Mouse (Mus musculus): ENCODE measurements around the gene Vps50.
A peak's percentile ranks its signal among the peaks of the same experiment; 100 is the strongest.
"Not testable (repeated sequence)": the region's sequence is repeated elsewhere in the genome, so short reads cannot be mapped to it uniquely, and the experiment has no call there.

Gene Vps50

DNA sequence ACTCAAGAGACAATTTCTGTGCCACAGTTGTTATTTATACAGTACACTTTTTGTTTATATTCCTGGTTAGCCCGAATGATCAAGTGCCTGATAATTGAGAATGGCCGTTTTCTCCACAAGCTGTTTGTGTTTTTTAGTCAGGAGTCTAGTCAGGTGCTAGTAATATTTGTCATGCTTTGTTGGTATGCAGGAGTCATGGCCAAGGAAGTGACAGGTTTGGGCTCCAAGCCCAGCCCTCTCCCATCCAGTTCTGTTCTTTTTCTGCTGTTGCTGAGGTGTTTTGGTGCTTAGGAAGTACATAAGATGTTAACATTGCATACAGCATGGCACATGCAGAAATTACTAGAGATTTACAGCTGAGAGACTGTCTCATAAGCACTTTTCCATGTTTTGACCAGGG lies 41.3 kb downstream of the Vps50 start:
- no peak for DNase-seq

DNA sequence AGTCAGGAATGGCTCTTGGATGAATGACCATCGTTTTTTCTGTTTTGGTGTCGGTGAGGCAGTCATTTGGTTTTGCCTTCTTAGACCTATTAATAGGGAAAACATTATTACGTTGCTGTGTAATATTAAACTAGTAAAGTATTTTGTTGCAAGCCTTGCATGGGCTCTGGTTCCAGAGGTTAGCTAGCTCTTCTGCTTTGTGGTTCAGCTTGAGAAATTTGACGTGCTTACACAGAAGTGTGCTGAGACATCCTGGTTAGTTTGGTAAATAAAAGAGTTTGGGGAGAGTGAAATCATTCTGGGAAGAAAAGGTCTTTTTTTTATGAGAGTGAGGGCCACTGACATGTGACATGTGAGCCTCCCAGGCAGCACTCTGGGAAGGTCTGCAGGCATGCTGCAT lies 45.7 kb downstream of the Vps50 start:
- DNase-seq, result no peak

DNA sequence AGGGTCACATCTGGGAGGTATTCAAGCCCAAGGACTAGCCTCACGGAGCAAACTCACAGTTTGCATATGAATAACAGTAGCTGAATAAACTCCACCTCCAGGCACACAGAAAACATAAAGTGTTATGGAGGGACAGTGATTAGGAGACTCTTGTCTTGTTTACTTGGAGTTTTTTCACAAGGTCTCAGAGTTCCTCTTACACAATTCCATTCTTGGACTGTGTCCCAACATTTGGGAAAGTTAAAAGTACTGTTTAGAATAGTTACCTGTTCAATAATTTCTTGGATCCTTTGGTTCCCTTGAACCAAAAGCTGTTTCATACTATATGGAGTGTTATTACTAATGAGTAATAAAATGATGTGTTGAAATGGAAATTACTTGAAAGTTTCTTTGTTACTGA lies 46.8 kb downstream of the Vps50 start:
- DNase-seq, result no peak

DNA sequence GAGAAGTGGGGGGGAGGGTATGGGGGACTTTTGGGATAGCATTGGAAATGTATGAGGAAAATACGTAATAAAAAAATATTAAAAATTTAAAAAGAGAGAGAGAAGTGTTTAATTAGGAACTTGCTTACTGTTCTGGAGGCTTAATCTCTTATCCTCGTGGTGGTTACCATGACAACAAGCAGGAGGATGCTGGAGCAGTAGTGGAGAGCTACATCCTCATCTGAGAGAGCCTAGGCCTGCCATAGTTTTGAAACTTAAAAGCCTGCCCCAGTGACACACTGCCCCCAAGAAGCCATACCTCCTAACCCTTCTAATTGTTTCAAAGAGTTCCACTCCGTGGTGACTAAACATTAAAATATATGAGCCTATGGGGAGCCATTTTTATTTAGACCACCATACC lies 50.8 kb downstream of the Vps50 start:
- DNase-seq, result no peak

DNA sequence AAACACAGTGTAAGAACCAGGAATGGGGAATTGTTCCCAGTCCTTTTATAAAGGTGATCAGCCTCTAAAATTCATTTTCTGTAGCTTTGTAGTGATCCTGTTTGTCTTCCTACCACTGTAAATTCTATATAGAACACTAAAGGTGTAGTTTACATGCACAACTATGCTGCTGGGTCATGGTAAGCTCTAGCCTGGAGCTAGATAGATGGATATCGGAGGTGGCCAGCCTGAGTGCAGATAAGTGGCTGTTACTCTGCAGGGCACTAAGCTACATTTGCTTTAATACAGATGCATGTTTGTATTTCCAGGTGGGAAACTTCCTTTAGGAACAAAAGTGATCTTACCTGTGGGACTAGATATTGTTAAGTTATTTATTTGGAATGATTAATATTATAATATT lies 51.8 kb downstream of the Vps50 start:
- DNase-seq, result no peak

DNA sequence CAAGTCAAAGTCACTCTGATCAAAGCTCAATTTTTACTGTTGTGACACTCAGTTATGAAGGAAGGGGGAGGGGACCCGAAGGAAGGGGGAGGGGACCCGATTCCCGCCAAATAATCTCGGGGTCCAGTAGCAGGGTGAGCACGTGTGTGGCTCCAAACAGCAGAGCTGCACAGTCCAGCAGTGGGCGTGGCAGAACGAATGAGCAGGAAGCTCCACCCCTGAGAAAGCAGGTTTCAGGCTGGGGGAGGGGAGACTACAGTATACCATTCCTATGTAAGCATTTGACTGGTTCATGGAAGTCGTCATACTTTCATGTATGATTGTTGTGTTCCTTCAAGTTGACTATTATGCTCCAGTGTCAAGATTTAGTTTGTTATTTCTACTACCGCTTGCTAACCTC lies 54.5 kb downstream of the Vps50 start:
- not testable (repeated sequence) for DNase-seq

DNA sequence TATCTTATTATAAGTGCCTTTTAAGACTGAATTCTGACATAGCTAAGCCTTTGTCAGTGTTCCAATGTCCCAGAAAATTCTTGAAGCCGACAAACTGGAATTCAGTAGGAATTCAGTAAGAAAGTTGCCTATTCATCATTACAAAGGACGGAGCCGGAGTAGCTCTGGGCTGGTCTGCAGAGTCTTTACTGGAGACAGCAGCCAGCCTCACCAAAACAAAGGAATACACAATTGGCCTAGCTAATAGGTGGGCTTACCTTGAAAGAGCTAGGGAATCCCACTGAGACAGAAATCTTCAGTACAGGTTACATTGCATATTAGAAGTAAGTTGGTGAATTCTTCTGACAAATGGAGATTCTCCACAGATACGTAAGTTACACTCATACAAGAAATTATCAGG lies 59.0 kb downstream of the Vps50 start:
- DNase-seq, result no peak

DNA sequence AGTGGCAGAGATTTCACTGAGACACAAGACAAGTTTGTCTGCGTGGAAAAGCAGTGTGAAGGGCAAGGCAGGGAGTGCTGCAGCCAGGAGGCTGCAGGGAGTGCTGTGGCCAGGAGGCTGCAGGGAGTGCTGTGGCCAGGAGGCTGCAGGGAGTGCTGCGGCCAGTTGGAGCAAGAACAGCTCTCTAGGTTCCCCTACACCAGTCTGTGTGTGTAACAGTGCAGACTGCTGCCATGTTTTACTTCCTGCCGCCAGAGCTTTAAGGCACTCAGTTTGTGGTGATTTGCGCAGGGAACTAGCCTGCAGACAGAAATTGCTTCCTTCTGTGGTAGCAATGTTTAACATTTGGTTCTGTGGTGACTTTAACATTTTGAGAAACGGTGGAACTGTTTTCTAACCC lies 61.8 kb downstream of the Vps50 start:
- DNase-seq, result no peak

DNA sequence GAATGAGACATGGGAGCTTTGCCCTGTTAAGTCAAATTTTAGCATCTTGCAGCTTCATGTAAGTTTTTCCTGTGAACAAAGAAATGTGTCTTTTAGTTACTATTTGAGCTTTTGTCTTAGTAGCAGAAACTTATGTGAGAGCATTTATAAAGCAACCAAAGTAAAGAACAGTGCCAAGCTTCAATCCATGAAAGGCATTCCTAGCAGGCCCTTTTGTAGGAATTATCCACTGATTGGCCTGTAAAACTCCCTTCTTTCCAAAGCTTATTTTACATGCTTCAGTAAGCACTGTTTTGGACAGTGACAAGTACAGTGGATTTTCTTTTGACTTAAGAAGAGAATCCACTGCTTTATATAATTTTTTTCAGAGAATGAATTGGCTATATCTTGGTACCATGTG lies 64.1 kb downstream of the Vps50 start:
- DNase-seq, result no peak

DNA sequence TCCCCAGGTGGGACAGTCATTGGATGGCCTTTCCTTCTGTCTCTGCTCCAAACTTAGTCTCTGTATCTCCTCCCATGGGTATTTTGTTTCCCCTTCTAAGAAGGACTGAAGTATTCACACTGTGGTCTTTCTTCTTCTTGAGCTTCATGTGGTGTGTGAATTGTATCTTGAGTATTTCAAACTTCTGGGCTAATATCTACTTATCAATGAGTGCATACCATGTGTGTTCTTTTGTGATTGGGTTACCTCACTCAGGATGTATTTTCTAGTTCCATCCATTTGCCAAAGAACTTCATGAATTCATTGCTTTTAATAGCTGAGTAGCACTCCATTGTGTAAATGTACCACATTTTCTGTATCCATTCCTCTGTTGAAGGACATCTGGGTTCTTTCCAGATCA lies 65.9 kb downstream of the Vps50 start:
- DNase-seq, result not testable (repeated sequence)

DNA sequence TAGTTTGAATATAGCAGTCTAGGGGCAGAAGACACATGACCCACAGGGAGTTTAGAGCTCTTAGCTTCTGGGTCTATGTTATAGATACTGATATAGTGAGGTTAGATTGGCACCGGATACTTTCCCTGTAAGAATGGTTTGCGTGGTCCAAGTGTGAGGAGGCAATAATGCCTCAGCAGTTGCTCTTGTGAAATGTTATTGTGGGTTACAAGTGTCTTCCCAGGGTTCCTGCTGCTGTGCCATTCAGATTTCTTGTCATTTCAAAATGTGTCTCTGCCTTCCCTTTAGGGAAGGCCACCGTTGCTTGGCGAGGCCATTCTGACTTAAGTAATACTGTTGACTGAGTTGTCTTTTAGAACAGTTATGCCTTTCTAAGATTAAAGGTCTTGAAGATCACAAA lies 66.8 kb downstream of the Vps50 start:
- DNase-seq, result no peak

DNA sequence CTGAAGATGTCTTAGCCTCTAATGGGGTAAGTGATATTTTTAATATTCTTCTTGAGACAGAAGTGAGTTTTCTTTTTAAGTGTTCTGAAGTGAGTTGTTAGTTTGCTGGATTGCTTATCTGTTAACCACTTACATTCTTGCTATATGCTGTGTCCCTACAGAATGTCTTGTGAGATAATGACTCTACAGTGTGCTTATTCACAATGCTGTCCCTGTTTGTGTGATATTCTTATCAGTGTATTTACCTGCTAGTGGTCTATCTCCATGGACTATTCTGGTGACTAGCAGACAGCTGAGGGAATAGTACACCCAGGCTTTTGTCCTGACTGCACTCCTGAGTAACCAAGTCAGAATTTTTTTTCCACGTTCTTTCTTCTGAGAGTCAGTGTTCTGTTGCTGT lies 67.5 kb downstream of the Vps50 start:
- no peak for DNase-seq

DNA sequence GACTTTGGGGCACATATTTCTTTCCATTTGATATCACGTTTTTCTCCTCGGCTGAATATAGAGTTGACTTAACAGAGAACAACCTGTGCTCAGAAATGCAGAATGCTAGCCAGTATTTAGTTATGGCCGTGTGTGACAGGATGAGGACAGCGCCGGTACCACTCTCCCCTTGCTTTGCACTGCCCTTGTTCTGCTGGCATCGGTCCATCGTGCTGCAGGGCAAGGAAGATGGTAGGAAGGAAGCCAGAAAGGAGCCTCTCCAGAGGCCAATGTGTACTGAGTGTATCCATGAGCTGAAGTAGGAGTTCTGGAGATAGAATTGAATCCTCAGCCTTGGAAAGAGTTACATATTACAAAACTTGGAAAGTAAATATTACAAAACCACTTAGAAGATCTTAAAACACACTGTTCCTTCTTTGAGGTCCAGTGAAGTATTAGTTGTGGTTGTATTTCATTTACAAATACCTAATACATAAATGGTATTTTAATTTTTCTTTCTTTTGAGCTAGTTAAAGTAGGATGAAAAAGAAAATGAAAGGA lies 69.0 kb downstream of the Vps50 start:
- peak; percentile 14 for DNase-seq

DNA sequence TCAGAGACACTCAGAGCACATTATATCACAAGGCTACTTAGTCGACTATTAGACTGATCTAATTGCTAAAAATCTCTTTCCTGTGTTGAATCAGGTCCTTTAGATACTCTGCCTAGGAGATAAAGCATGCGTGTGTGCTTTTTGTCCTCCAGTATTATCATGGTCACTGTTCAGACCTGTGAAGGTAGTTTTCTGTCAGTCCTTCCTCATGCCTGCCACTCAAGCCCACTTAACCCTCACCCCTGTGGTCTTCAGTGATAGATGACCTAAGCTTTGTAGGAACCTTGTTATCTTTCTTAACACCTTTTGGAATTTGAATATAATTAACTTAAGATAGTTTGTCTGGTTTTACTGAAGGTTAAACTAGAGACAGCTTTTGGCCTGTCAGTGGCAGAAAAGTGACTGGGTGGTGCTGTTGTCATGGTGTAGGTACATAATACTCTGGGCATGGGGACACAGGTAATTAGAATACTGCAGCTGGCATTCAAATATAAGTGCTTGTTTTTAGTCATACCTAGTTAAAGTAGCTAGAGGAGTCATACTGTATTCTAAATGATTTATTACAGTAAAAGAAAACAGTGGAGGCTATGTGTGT lies 74.1 kb downstream of the Vps50 start:
- no peak for DNase-seq

DNA sequence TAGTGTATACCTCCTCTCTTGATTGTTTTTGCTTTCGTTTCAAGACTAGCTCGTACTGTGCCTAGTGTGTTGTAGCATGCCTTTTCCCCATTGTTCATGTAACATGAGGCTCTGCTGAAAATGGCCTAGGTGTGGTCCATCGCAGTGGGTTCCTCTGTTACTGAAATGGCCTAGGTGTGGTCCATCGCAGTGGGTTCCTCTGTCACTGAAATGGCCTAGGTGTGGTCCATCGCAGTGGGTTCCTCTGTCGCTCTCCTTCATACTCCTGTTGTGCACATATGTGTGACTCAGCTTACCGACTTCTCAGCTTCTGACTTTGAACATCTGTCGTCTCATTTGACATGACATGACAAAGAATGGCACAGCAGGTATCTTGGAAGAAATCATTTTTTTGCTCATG lies 75.6 kb downstream of the Vps50 start:
- no peak for DNase-seq

DNA sequence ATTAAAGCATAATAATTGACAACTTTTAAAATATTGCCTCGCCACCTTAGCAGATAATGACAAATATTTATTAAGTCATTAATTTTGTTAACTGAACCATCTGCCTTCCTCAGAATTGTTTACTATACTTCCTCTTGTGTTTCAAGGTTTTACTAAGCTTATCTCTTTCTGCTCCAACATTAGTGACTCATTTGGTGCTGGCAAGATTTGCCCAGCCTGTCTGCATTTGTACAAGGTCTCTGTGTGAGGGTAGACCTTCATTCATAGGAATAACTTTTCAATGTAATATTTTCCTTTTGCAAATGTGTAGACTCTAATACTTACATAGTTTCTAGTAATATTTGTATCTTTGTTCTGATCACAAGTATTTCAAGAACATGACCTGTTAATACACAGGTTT lies 87.2 kb downstream of the Vps50 start:
- DNase-seq, result no peak

DNA sequence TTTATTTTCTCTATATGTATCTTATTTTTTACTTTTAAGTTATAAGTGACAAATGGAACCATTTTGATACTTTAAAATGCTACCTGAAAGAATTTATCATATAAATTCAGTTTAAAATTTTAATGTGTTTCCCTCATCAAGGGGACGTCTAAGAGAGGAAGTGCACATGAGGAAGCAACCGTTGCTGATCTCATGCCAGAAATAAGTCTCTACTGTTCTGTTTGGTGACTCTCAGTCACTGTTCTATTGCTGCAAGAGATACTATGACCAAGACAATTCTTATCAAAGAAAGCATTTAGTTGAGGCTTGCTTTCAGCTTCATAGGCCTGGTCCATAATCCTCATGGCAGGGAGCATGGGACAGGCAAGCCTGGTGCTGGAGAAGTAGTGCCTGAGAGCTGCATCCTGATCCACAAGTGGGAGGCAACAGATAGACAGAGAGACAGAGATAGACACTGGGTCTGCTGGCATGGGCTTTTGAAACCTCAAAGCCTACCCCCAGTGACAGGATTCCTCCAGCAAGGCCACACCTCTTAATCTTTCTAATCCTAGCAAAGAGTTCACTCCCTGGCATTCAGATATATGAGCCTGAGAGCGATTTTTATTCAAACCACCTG lies 92.2 kb downstream of the Vps50 start:
- no peak for DNase-seq

DNA sequence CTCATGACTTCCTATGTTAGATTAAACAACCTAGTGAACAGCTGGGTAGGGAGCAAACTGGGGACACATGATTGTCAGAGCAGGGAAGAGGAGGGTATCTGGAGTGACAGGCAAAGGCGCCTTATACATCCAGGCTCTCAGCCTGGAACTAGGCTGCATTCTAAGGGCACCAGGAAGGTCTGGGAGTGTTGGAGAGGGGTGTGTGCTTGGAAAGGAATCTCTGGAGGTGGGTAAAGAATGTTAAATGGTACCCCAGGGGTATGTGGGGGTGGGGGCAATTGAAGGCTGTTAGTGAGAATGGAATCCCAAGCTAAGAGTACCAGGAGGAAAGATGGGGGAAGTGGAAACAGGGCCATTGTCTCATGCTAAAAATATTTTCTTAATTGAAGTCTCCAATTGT lies 96.1 kb downstream of the Vps50 start:
- no peak for DNase-seq

DNA sequence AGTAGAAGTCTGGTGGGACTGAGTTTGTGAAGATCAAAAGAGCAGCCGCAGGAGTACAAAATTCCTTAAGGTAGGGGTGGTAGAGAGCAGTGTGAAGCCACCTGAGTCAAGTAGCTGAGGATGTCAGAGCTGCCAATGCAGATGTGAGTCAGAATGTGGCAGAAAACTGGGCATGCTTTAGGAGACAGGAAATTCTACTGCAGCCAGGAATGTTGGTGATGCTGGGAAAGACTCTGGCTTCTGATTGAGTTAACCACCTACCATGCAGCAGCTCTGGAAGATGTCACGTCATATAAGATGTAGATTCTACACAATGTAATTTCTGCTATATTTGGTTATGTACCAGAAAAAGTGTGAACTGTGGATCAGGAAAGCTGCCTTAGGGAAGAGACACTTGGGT lies 114.6 kb downstream of the Vps50 start:
- DNase-seq, result no peak

DNA sequence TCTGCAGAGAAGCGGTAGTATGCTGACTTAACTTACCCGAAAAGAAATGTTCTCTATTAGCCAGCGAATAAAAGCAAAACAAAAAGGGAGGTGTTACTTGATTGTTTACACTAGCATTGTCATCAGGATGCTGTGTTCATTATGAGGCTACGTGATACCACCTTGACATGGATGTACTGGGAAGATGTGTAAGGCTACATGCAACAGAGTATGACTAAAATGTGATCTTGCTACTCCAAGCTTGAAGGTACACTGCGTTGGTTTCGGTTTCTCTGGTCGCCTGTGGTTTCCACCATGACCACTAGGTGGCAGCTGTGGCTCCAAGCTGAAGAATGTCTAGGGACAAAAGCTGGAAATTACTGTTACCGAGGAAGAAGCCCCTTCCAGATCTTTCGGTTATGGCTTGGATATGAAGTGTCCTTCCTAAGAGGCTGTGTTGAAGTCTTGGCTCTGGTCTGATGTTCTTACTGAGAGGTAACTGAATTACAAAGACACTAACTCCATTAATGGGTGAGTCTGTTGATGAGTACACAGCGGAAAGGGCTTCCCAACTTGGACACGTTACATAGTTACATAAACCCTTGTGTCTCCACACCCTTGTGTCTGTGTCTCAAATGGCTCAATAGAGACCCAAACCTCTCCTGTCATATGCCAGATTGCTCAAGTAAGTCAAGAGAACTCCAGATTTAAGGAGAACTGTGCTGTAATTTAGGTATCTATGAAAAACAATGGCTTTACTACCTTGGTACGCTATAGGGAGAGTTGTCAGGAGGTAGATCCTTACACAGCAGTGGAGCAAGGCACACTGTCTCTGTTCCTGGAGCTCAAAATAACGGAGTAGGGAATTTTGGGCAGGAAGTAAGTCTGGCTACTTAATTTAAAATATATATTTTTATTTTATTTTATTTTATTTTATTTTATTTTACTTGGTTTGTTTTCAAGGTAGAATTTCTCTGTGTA lies 122.5 kb downstream of the Vps50 start:
- DNase-seq, result peak; percentile 36

Data from cerebellum, adult 9-11 months (tissue).